Mouse (Mus musculus): ENCODE results near the gene Tdrd9.
"Not testable (repeated sequence)": the region's sequence is repeated elsewhere in the genome, so short reads cannot be mapped to it uniquely, and the experiment has no call there.

Tdrd9 gene

GRCm38 (mm10) chr12:112025457-112025856 is 54.1 kb downstream of the Tdrd9 start:
- no peak for DNase-seq (ENCODE audit: low read depth, low spot score)

GRCm38 (mm10) chr12:112025907-112026645 is 54.7 kb downstream of the Tdrd9 start:
- DNase-seq (ENCODE audit: low read depth, low spot score): peak; percentile 66

- peak; percentile 58 for DNase-seq (ENCODE audit: low read depth, low spot score)
Measured at GRCm38 (mm10) chr12:112027408-112027807, 56.0 kb downstream of the Tdrd9 start.

- peak; percentile 68 for DNase-seq (ENCODE audit: low read depth, low spot score)
Measured at GRCm38 (mm10) chr12:112033409-112033975, 62.1 kb downstream of the Tdrd9 start.

GRCm38 (mm10) chr12:112035341-112036100 is 64.2 kb downstream of the Tdrd9 start:
- DNase-seq (ENCODE audit: low read depth, low spot score): not testable (repeated sequence)

GRCm38 (mm10) chr12:112038441-112038840 is 67.1 kb downstream of the Tdrd9 start:
- no peak for DNase-seq (ENCODE audit: low read depth, low spot score)

GRCm38 (mm10) chr12:112039169-112039568 is 67.8 kb downstream of the Tdrd9 start:
- no peak for DNase-seq (ENCODE audit: low read depth, low spot score)

GRCm38 (mm10) chr12:112042681-112043080 is 71.3 kb downstream of the Tdrd9 start:
- DNase-seq (ENCODE audit: low read depth, low spot score): no peak

- peak; percentile 60 for DNase-seq (ENCODE audit: low read depth, low spot score)
Measured at GRCm38 (mm10) chr12:112077651-112078050, 106.3 kb downstream of the Tdrd9 start.

GRCm38 (mm10) chr12:112079911-112080310 is 108.6 kb downstream of the Tdrd9 start:
- DNase-seq (ENCODE audit: low read depth, low spot score): no peak

- no peak for DNase-seq (ENCODE audit: low read depth, low spot score)
Measured at GRCm38 (mm10) chr12:112080911-112081310, 109.6 kb downstream of the Tdrd9 start.

- DNase-seq (ENCODE audit: low read depth, low spot score): no peak
Measured at GRCm38 (mm10) chr12:112082241-112082640, 110.9 kb downstream of the Tdrd9 start.

GRCm38 (mm10) chr12:112086250-112086649 is 114.9 kb downstream of the Tdrd9 start:
- no peak for DNase-seq (ENCODE audit: low read depth, low spot score)

GRCm38 (mm10) chr12:112086726-112087125 is 115.4 kb downstream of the Tdrd9 start:
- DNase-seq (ENCODE audit: low read depth, low spot score): no peak

GRCm38 (mm10) chr12:112088609-112089324 is 117.4 kb downstream of the Tdrd9 start:
- no peak for DNase-seq (ENCODE audit: low read depth, low spot score)

- peak; percentile 93 for DNase-seq (ENCODE audit: low read depth, low spot score)
Measured at GRCm38 (mm10) chr12:112091054-112091453, 119.7 kb downstream of the Tdrd9 start.

GRCm38 (mm10) chr12:112094261-112094880 is 123.0 kb downstream of the Tdrd9 start:
- no peak for DNase-seq (ENCODE audit: low read depth, low spot score)

- peak; percentile 85 for DNase-seq (ENCODE audit: low read depth, low spot score)
Measured at GRCm38 (mm10) chr12:112096051-112096732, 124.8 kb downstream of the Tdrd9 start.

GRCm38 (mm10) chr12:112096733-112097117 is 125.4 kb downstream of the Tdrd9 start:
- DNase-seq (ENCODE audit: low read depth, low spot score): no peak

GRCm38 (mm10) chr12:112100106-112100505 is 128.7 kb downstream of the Tdrd9 start:
- DNase-seq (ENCODE audit: low read depth, low spot score): no peak

- DNase-seq (ENCODE audit: low read depth, low spot score): peak; percentile 35
Measured at GRCm38 (mm10) chr12:112101045-112101444, 129.7 kb downstream of the Tdrd9 start.
